Mouse (Mus musculus): Measurements from ENCODE around the gene Slc22a13. TPM values are rescaled to one million over a fixed set of nuclear protein-coding genes. Genes with fewer than 3 reads are reported as not detected.
A peak's percentile ranks its signal among the peaks of the same experiment; 100 is the strongest.

Slc22a13 gene
- total RNA-seq, 2 experiments from 2014 or later: not detected

- intact Hi-C loops (cut with DNase I; ENCODE audit: low total_unique reads): no loop called here
- no peak for DNase-seq
These were observed 3.1 kb downstream of the Slc22a13 start for GRCm38 (mm10) chr9:119205756-119206155.

GRCm38 (mm10) chr9:119203617-119204016, 5.3 kb downstream of the Slc22a13 start:
- no peak for DNase-seq
- intact Hi-C loops (cut with DNase I; ENCODE audit: low total_unique reads): no loop called here

- DNase-seq: no peak
- intact Hi-C loops (cut with DNase I; ENCODE audit: low total_unique reads): no loop called here
These were observed 7.2 kb downstream of the Slc22a13 start for GRCm38 (mm10) chr9:119201653-119202052.

GRCm38 (mm10) chr9:119199151-119199861, 9.6 kb downstream of the Slc22a13 start:
- DNase-seq: no peak
- intact Hi-C loops (cut with DNase I; ENCODE audit: low total_unique reads): loop anchor here (10.0 kb wide), 1 partner anchor 95 kb away; the partner anchor contains the start of gene Dlec1

- intact Hi-C loops (cut with DNase I; ENCODE audit: low total_unique reads): loop anchor here (10.0 kb wide), 1 partner anchor 88 kb away; the partner anchor contains the start of gene Dlec1
- no peak for DNase-seq
These were observed 16.5 kb downstream of the Slc22a13 start for GRCm38 (mm10) chr9:119192202-119192990.

GRCm38 (mm10) chr9:119181241-119181728, 27.6 kb downstream of the Slc22a13 start:
- intact Hi-C loops (cut with DNase I; ENCODE audit: low total_unique reads): no loop called here
- no peak for DNase-seq

- intact Hi-C loops (cut with DNase I; ENCODE audit: low total_unique reads): no loop called here
- DNase-seq: no peak
These were observed 29.6 kb downstream of the Slc22a13 start for GRCm38 (mm10) chr9:119179292-119179691.

GRCm38 (mm10) chr9:119167608-119168007, 41.3 kb downstream of the Slc22a13 start:
- intact Hi-C loops (cut with DNase I; ENCODE audit: low total_unique reads): no loop called here
- DNase-seq: no peak

- intact Hi-C loops (cut with DNase I; ENCODE audit: low total_unique reads): no loop called here
- DNase-seq: no peak
These were observed 43.4 kb downstream of the Slc22a13 start for GRCm38 (mm10) chr9:119165548-119165947.

GRCm38 (mm10) chr9:119164743-119165142, 44.2 kb downstream of the Slc22a13 start:
- no peak for DNase-seq
- intact Hi-C loops (cut with DNase I; ENCODE audit: low total_unique reads): no loop called here

GRCm38 (mm10) chr9:119160689-119161088, 48.2 kb downstream of the Slc22a13 start:
- no peak for DNase-seq
- intact Hi-C loops (cut with DNase I; ENCODE audit: low total_unique reads): no loop called here

- no peak for DNase-seq
- intact Hi-C loops (cut with DNase I; ENCODE audit: low total_unique reads): loop anchor here (10.0 kb wide), 1 partner anchor 196 kb away; the partner anchor contains the start of gene Xylb
These were observed 50.0 kb downstream of the Slc22a13 start, which contains the start of gene Gm47289 for GRCm38 (mm10) chr9:119158861-119159260. TSS of gene Gm47289 (plus strand) at chr9:119159161.

GRCm38 (mm10) chr9:119156278-119157201, 52.4 kb downstream of the Slc22a13 start, which contains the start of gene Acaa1b:
TSS of gene Acaa1b (minus strand) at chr9:119157093.
- peak; percentile 80 for DNase-seq
- intact Hi-C loops (cut with DNase I; ENCODE audit: low total_unique reads): loop anchor here (10.0 kb wide), 1 partner anchor 198 kb away; the partner anchor contains the start of gene Xylb

GRCm38 (mm10) chr9:119155826-119156225, 53.1 kb downstream of the Slc22a13 start:
- DNase-seq: no peak
- intact Hi-C loops (cut with DNase I; ENCODE audit: low total_unique reads): loop anchor here (10.0 kb wide), 1 partner anchor 199 kb away; the partner anchor contains the start of gene Xylb

GRCm38 (mm10) chr9:119155416-119155815, 53.5 kb downstream of the Slc22a13 start:
- intact Hi-C loops (cut with DNase I; ENCODE audit: low total_unique reads): loop anchor here (10.0 kb wide), 1 partner anchor 199 kb away; the partner anchor contains the start of gene Xylb
- no peak for DNase-seq

GRCm38 (mm10) chr9:119151751-119152150, 57.1 kb downstream of the Slc22a13 start:
- intact Hi-C loops (cut with DNase I; ENCODE audit: low total_unique reads): loop anchor here (10.0 kb wide), 1 partner anchor 203 kb away; the partner anchor contains the start of gene Xylb
- no peak for DNase-seq

- peak; percentile 52 for DNase-seq
- intact Hi-C loops (cut with DNase I; ENCODE audit: low total_unique reads): no loop called here
These were observed 59.3 kb downstream of the Slc22a13 start for GRCm38 (mm10) chr9:119149601-119150000.

GRCm38 (mm10) chr9:119146098-119146770, 62.7 kb downstream of the Slc22a13 start:
- intact Hi-C loops (cut with DNase I; ENCODE audit: low total_unique reads): no loop called here
- DNase-seq: no peak
